Mouse (Mus musculus): ENCODE results near the gene Plekhg1.

The Plekhg1 gene

GRCm38 (mm10) chr10:3829472-3829871 lies 89.3 kb downstream of the Plekhg1 start:
- no peak for DNase-seq (ENCODE audit: low read depth, low spot score)

GRCm38 (mm10) chr10:3830618-3831017 lies 90.5 kb downstream of the Plekhg1 start:
- DNase-seq (ENCODE audit: low read depth, low spot score) = no peak

- DNase-seq (ENCODE audit: low read depth, low spot score) = no peak
These were observed 91.6 kb downstream of the Plekhg1 start for GRCm38 (mm10) chr10:3831597-3832351.

GRCm38 (mm10) chr10:3834060-3834459 lies 93.9 kb downstream of the Plekhg1 start:
- DNase-seq (ENCODE audit: low read depth, low spot score) = no peak

- DNase-seq (ENCODE audit: low read depth, low spot score) = no peak
These were observed 94.5 kb downstream of the Plekhg1 start for GRCm38 (mm10) chr10:3834678-3835077.

- DNase-seq (ENCODE audit: low read depth, low spot score) = no peak
These were observed 95.5 kb downstream of the Plekhg1 start for GRCm38 (mm10) chr10:3835616-3836015.

GRCm38 (mm10) chr10:3839748-3840432 lies 99.7 kb downstream of the Plekhg1 start:
- no peak for DNase-seq (ENCODE audit: low read depth, low spot score)

GRCm38 (mm10) chr10:3844430-3844829 lies 104.3 kb downstream of the Plekhg1 start:
- DNase-seq (ENCODE audit: low read depth, low spot score) = no peak

GRCm38 (mm10) chr10:3847021-3847420 lies 106.9 kb downstream of the Plekhg1 start:
- DNase-seq (ENCODE audit: low read depth, low spot score) = no peak

GRCm38 (mm10) chr10:3851461-3851860 lies 111.3 kb downstream of the Plekhg1 start:
- no peak for DNase-seq (ENCODE audit: low read depth, low spot score)

GRCm38 (mm10) chr10:3852733-3853132 lies 112.6 kb downstream of the Plekhg1 start:
- no peak for DNase-seq (ENCODE audit: low read depth, low spot score)

GRCm38 (mm10) chr10:3857912-3858311 lies 117.7 kb downstream of the Plekhg1 start:
- no peak for DNase-seq (ENCODE audit: low read depth, low spot score)

GRCm38 (mm10) chr10:3858437-3858836 lies 118.3 kb downstream of the Plekhg1 start:
- no peak for DNase-seq (ENCODE audit: low read depth, low spot score)

- no peak for DNase-seq (ENCODE audit: low read depth, low spot score)
These were observed 119.0 kb downstream of the Plekhg1 start for GRCm38 (mm10) chr10:3858961-3859714.

- DNase-seq (ENCODE audit: low read depth, low spot score) = no peak
These were observed 123.4 kb downstream of the Plekhg1 start for GRCm38 (mm10) chr10:3863411-3864195.

GRCm38 (mm10) chr10:3864196-3864540 lies 124.0 kb downstream of the Plekhg1 start:
- DNase-seq (ENCODE audit: low read depth, low spot score) = no peak

- DNase-seq (ENCODE audit: low read depth, low spot score) = no peak
These were observed 127.1 kb downstream of the Plekhg1 start for GRCm38 (mm10) chr10:3867298-3867697.

- DNase-seq (ENCODE audit: low read depth, low spot score) = no peak
These were observed 130.7 kb downstream of the Plekhg1 start for GRCm38 (mm10) chr10:3870828-3871227.

- DNase-seq (ENCODE audit: low read depth, low spot score) = no peak
These were observed 133.3 kb downstream of the Plekhg1 start for GRCm38 (mm10) chr10:3873467-3873866.

GRCm38 (mm10) chr10:3877852-3878535 lies 137.8 kb downstream of the Plekhg1 start:
- DNase-seq (ENCODE audit: low read depth, low spot score) = no peak

GRCm38 (mm10) chr10:3881179-3881578 lies 141.0 kb downstream of the Plekhg1 start:
- no peak for DNase-seq (ENCODE audit: low read depth, low spot score)

Measured in CD4-positive helper T cell, adult 2 months (primary cell).